Mouse (Mus musculus): ENCODE data around the gene Trpv4. TPM values are rescaled to one million over a fixed set of nuclear protein-coding genes. Genes with fewer than 3 reads are reported as not detected.

Gene Trpv4
- polyA plus RNA-seq, 1 experiment from 2014 or later: 1.1 TPM

- no peak for ATAC-seq (replicated peaks; ENCODE audit: insufficient number of reproducible peaks, low FRiP score, low TSS enrichment, low read depth)
- no peak for DNase-seq (ENCODE audit: low spot score)
- no peak overlapping the region for H3K9ac ChIP-seq (replicated peaks; ENCODE audit: low read length)
- no peak overlapping the region for H3K4me3 ChIP-seq (ENCODE audit: low read depth, low read length)
- 44% methylated on average over 6 of the region's 6 CpGs for WGBS
- H3K4me1 ChIP-seq (ENCODE audit: control insufficient read depth, insufficient read depth, low read length): peaks cover 17% of the 10 kb centered on the region
- H3K27ac ChIP-seq (replicated peaks; ENCODE audit: low read depth, low read length): no peak overlapping the region
- no peaks in the 10 kb centered on the region for H3K36me3 ChIP-seq (replicated peaks; ENCODE audit: control insufficient read depth, insufficient read depth, low read depth, low read length)
- H3K27me3 ChIP-seq (ENCODE audit: control insufficient read depth, insufficient read depth, low read length): no peaks in the 10 kb centered on the region
- no peak overlapping the region for H3K4me2 ChIP-seq (ENCODE audit: low read depth, low read length)
- no peaks in the 10 kb centered on the region for H3K9me3 ChIP-seq (replicated peaks; ENCODE audit: control insufficient read depth, low read length)
Measured at GRCm38 (mm10) chr5:114597652-114598051, 60.6 kb downstream of the Trpv4 start.

DNA sequence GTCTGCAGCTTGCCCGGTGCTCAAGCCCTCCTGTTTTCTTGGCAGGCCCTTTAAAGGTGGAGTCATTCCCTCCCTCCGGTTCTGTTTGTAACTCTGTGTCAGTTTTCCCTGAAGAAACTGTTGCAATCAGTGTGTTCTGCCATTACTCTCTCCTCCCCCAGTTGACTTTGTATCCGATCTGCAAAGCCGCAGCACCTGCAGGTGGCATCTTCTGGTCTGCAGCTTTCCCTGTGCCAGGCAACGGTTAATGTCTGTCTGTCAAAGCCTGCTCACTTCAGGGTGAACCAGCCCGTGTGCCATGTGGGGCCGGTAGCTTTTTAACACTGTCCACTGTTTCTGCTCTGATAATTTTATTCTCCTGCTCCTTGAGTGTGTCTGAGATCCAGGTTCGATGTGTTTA is 61.0 kb downstream of the Trpv4 start:
- Histone ChIP-seq H3K4me1 (ENCODE audit: control insufficient read depth, insufficient read depth, low read length) (peaks cover 17% of the 10 kb centered on the region), H3K4me2 (ENCODE audit: low read depth, low read length) (no peak overlapping the region), H3K4me3 (ENCODE audit: low read depth, low read length) (no peak overlapping the region), H3K27me3 (ENCODE audit: control insufficient read depth, insufficient read depth, low read length) (no peaks in the 10 kb centered on the region), H3K9me3 (replicated peaks; ENCODE audit: control insufficient read depth, low read length) (no peaks in the 10 kb centered on the region), H3K9ac (replicated peaks; ENCODE audit: low read length) (no peak overlapping the region), H3K36me3 (replicated peaks; ENCODE audit: control insufficient read depth, insufficient read depth, low read depth, low read length) (no peaks in the 10 kb centered on the region), H3K27ac (replicated peaks; ENCODE audit: low read depth, low read length) (no peak overlapping the region)
- ATAC-seq (replicated peaks; ENCODE audit: insufficient number of reproducible peaks, low FRiP score, low TSS enrichment, low read depth) (no peak), DNase-seq (ENCODE audit: low spot score) (no peak)
- 54% methylated on average over 8 of the region's 8 CpGs for WGBS

DNA sequence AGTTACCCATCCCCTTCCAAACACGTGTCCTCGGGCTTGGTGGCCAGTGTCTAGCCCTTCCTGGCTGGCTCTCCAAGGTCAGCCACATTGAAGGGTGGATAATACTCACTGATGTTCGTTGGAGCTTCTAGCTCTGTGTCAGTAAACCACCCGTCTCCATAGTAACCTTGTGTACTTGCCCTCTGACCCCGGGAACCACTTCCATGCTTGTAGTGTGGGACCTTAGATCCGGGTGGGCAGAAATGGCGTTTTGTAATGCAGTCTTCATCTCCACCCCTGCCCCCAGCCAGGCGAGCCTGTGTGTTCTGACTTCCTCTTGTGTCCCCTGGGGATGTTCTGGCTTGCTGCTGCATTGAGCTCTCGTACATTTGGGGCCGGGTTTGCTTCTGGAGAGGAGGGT is 61.6 kb downstream of the Trpv4 start:
- no peak for ATAC-seq (replicated peaks; ENCODE audit: insufficient number of reproducible peaks, low FRiP score, low TSS enrichment, low read depth)
- H3K36me3 ChIP-seq (replicated peaks; ENCODE audit: control insufficient read depth, insufficient read depth, low read depth, low read length): no peaks in the 10 kb centered on the region
- H3K27ac ChIP-seq (replicated peaks; ENCODE audit: low read depth, low read length): no peak overlapping the region
- H3K4me3 ChIP-seq (ENCODE audit: low read depth, low read length): no peak overlapping the region
- H3K9me3 ChIP-seq (replicated peaks; ENCODE audit: control insufficient read depth, low read length): no peaks in the 10 kb centered on the region
- no peak overlapping the region for H3K4me2 ChIP-seq (ENCODE audit: low read depth, low read length)
- no peaks in the 10 kb centered on the region for H3K27me3 ChIP-seq (ENCODE audit: control insufficient read depth, insufficient read depth, low read length)
- WGBS: 21% methylated on average over 10 of the region's 10 CpGs
- peak; percentile 30 for DNase-seq (ENCODE audit: low spot score)
- peaks cover 20% of the 10 kb centered on the region for H3K4me1 ChIP-seq (ENCODE audit: control insufficient read depth, insufficient read depth, low read length)
- no peak overlapping the region for H3K9ac ChIP-seq (replicated peaks; ENCODE audit: low read length)

- Histone ChIP-seq H3K4me3 (ENCODE audit: low read depth, low read length) (no peak overlapping the region), H3K9me3 (replicated peaks; ENCODE audit: control insufficient read depth, low read length) (no peaks in the 10 kb centered on the region), H3K9ac (replicated peaks; ENCODE audit: low read length) (no peak overlapping the region), H3K4me1 (ENCODE audit: control insufficient read depth, insufficient read depth, low read length) (peaks cover 24% of the 10 kb centered on the region), H3K36me3 (replicated peaks; ENCODE audit: control insufficient read depth, insufficient read depth, low read depth, low read length) (no peaks in the 10 kb centered on the region), H3K4me2 (ENCODE audit: low read depth, low read length) (no peak overlapping the region; the same call in 1 of the 2 replicates), H3K27ac (replicated peaks; ENCODE audit: low read depth, low read length) (0 out of 2 replicates have a peak overlapping the region, but pooled peaks have one; percentile 20), H3K27me3 (ENCODE audit: control insufficient read depth, insufficient read depth, low read length) (no peaks in the 10 kb centered on the region)
- DNase-seq (ENCODE audit: low spot score): no peak
- WGBS: 47% methylated on average over 15 of the region's 15 CpGs
- no peak for ATAC-seq (replicated peaks; ENCODE audit: insufficient number of reproducible peaks, low FRiP score, low TSS enrichment, low read depth)
Measured at GRCm38 (mm10) chr5:114594741-114595241, 63.4 kb downstream of the Trpv4 start.

GRCm38 (mm10) chr5:114593949-114594348 is 64.3 kb downstream of the Trpv4 start:
- Histone ChIP-seq H3K4me1 (ENCODE audit: control insufficient read depth, insufficient read depth, low read length) (peaks cover 29% of the 10 kb centered on the region), H3K27ac (replicated peaks; ENCODE audit: low read depth, low read length) (0 out of 2 replicates have a peak overlapping the region, but pooled peaks have one; percentile 20), H3K4me2 (ENCODE audit: low read depth, low read length) (no peak overlapping the region), H3K27me3 (ENCODE audit: control insufficient read depth, insufficient read depth, low read length) (no peaks in the 10 kb centered on the region), H3K9ac (replicated peaks; ENCODE audit: low read length) (no peak overlapping the region), H3K36me3 (replicated peaks; ENCODE audit: control insufficient read depth, insufficient read depth, low read depth, low read length) (no peaks in the 10 kb centered on the region), H3K4me3 (ENCODE audit: low read depth, low read length) (no peak overlapping the region), H3K9me3 (replicated peaks; ENCODE audit: control insufficient read depth, low read length) (no peaks in the 10 kb centered on the region)
- no peak for ATAC-seq (replicated peaks; ENCODE audit: insufficient number of reproducible peaks, low FRiP score, low TSS enrichment, low read depth)
- 91% methylated on average over 5 of the region's 5 CpGs for WGBS
- DNase-seq (ENCODE audit: low spot score): no peak

DNA sequence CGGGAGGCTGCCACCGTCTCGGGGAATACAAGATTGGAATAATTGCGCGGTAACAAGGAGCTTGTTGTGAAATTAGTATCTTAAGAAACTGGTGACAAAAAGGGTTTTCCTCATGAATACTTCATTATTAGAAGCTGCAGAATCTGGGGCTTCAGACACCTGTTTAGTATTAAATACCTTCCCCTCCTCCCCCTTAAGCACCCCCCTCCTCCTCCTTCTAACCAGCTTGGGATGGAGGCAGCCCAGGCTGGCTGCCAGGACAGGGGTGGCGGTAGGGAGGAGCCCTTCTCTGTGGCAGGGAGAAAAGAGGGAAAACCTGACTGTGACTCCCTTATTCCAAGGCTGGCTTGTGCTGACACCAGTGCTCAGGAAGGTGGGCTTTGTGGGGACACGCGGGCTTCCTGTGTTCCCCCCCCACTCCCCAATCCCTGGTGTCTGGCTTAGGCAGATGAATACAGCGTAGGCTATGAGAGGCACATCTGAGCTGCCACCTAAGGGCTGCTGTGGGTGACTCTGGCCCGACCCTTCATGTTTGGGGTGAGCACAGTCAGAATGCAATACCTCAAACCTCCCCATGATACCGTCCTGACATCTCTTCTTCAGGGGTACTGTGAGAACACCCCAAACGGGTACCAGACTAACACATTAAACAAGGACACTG is 64.9 kb downstream of the Trpv4 start:
- Histone ChIP-seq H3K4me2 (ENCODE audit: low read depth, low read length) (no peak overlapping the region), H3K4me1 (ENCODE audit: control insufficient read depth, insufficient read depth, low read length) (peaks cover 30% of the 10 kb centered on the region), H3K27ac (replicated peaks; ENCODE audit: low read depth, low read length) (no peak overlapping the region), H3K9ac (replicated peaks; ENCODE audit: low read length) (no peak overlapping the region), H3K27me3 (ENCODE audit: control insufficient read depth, insufficient read depth, low read length) (no peaks in the 10 kb centered on the region), H3K36me3 (replicated peaks; ENCODE audit: control insufficient read depth, insufficient read depth, low read depth, low read length) (no peaks in the 10 kb centered on the region), H3K4me3 (ENCODE audit: low read depth, low read length) (no peak overlapping the region), H3K9me3 (replicated peaks; ENCODE audit: control insufficient read depth, low read length) (no peaks in the 10 kb centered on the region)
- 50% methylated on average over 12 of the region's 12 CpGs for WGBS
- peak; percentile 53 for DNase-seq (ENCODE audit: low spot score)
- no peak for ATAC-seq (replicated peaks; ENCODE audit: insufficient number of reproducible peaks, low FRiP score, low TSS enrichment, low read depth)

GRCm38 (mm10) chr5:114592463-114593160 is 65.6 kb downstream of the Trpv4 start:
- whole genome bisulfite sequencing: 44% methylated on average over 19 of the region's 19 CpGs
- Histone ChIP-seq H3K27ac (replicated peaks; ENCODE audit: low read depth, low read length) (peak overlapping the region; percentile 32; the same call in 1 of the 2 replicates), H3K4me1 (ENCODE audit: control insufficient read depth, insufficient read depth, low read length) (peaks cover 33% of the 10 kb centered on the region)

GRCm38 (mm10) chr5:114591151-114591561 is 67.1 kb downstream of the Trpv4 start:
- H3K9me3 ChIP-seq (replicated peaks; ENCODE audit: control insufficient read depth, low read length): no peaks in the 10 kb centered on the region
- H3K4me3 ChIP-seq (ENCODE audit: low read depth, low read length): no peak overlapping the region
- 62% methylated on average over 15 of the region's 15 CpGs for WGBS
- no peaks in the 10 kb centered on the region for H3K36me3 ChIP-seq (replicated peaks; ENCODE audit: control insufficient read depth, insufficient read depth, low read depth, low read length)
- 0 out of 2 replicates have a peak overlapping the region, but pooled peaks have one; percentile 28 for H3K27ac ChIP-seq (replicated peaks; ENCODE audit: low read depth, low read length)
- H3K27me3 ChIP-seq (ENCODE audit: control insufficient read depth, insufficient read depth, low read length): no peaks in the 10 kb centered on the region
- H3K4me2 ChIP-seq (ENCODE audit: low read depth, low read length): no peak overlapping the region
- H3K4me1 ChIP-seq (ENCODE audit: control insufficient read depth, insufficient read depth, low read length): peaks cover 33% of the 10 kb centered on the region
- H3K9ac ChIP-seq (replicated peaks; ENCODE audit: low read length): no peak overlapping the region
- DNase-seq (ENCODE audit: low spot score): no peak
- ATAC-seq (replicated peaks; ENCODE audit: insufficient number of reproducible peaks, low FRiP score, low TSS enrichment, low read depth): no peak

More at GRCm38 (mm10) chr5:114592463-114593160, 65.6 kb downstream of the Trpv4 start:
- H3K4me2 ChIP-seq (ENCODE audit: low read depth, low read length): no peak overlapping the region
- no peaks in the 10 kb centered on the region for H3K27me3 ChIP-seq (ENCODE audit: control insufficient read depth, insufficient read depth, low read length)
- H3K9ac ChIP-seq (replicated peaks; ENCODE audit: low read length): no peak overlapping the region
- no peaks in the 10 kb centered on the region for H3K9me3 ChIP-seq (replicated peaks; ENCODE audit: control insufficient read depth, low read length)
- no peaks in the 10 kb centered on the region for H3K36me3 ChIP-seq (replicated peaks; ENCODE audit: control insufficient read depth, insufficient read depth, low read depth, low read length)
- no peak for ATAC-seq (replicated peaks; ENCODE audit: insufficient number of reproducible peaks, low FRiP score, low TSS enrichment, low read depth)
- no peak for DNase-seq (ENCODE audit: low spot score)
- no peak overlapping the region for H3K4me3 ChIP-seq (ENCODE audit: low read depth, low read length)

Data from embryonic facial prominence, embryonic 11.5 days (tissue).